Mouse (Mus musculus): ENCODE results near the gene Prune1. TPM values are rescaled to one million over a fixed set of nuclear protein-coding genes. Genes with fewer than 3 reads are reported as not detected.

Prune1 gene
- polyA plus RNA-seq, 1 experiment from 2014 or later, result 20.3 TPM

GRCm38 (mm10) chr3:95228148-95228893, 53.6 kb downstream of the Prune1 start, which contains the start of gene Cdc42se1:
Cdc42se1 (plus strand) TSS chr3:95228732.
- DNase-seq (ENCODE audit: low spot score), result peak; percentile 92
- Histone ChIP-seq H3K36me3 (ENCODE audit: insufficient read depth, low read length) (peaks cover 13% of the 10 kb centered on the region), H3K9me3 (replicated peaks; ENCODE audit: low read length) (no peaks in the 10 kb centered on the region), H3K27me3 (ENCODE audit: insufficient read depth, low read length) (no peaks in the 10 kb centered on the region), H3K9ac (ENCODE audit: low read depth, low read length) (peak within 1 kb of the TSS; percentile 96), H3K27ac (peak within 1 kb of the TSS; percentile 97), H3K4me2 (ENCODE audit: low read length) (peak within 1 kb of the TSS; percentile 93), H3K4me1 (replicated peaks; ENCODE audit: insufficient read depth, low read length) (peaks cover 22% of the 10 kb centered on the region), H3K4me3 (replicated peaks; ENCODE audit: low read depth, low read length) (peak within 1 kb of the TSS; percentile 98)
- under 1% methylated on average over 62 of the region's 64 CpGs for WGBS
- 0 out of 2 replicates have a peak, but pooled peaks have one; percentile 8 for TF ChIP-seq CTCF (IDR thresholded peaks at IDR 0.05; ENCODE audit: low read depth)
- peak; percentile 68 for ATAC-seq (replicated peaks; ENCODE audit: low FRiP score, low read depth)

DNA sequence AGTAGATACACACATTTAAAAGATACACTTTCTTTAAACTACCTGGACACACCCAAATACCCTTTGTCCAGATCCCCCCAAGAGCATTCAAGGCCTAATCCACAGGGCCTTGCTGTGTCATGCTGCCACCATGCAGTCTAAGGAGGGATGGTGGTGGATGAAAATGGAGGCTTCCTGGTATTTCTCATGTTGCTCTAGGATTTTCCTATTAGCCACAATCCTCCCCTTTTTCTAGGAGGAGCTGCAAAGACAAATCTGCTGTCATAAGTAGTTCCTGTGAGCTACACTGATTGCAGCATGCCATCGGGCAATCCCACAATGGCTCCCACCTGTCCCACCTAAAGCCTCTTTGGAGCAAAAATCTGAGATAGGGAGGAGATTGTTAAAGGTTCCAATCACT, 54.7 kb downstream of the Prune1 start:
- H3K4me3 ChIP-seq (replicated peaks; ENCODE audit: low read depth, low read length), result peak overlapping the region; percentile 98
- WGBS, result 0% methylated on average over 1 of the region's 1 CpGs
- H3K27me3 ChIP-seq (ENCODE audit: insufficient read depth, low read length), result no peaks in the 10 kb centered on the region
- peak overlapping the region; percentile 93 for H3K4me2 ChIP-seq (ENCODE audit: low read length)
- H3K36me3 ChIP-seq (ENCODE audit: insufficient read depth, low read length), result peaks cover 12% of the 10 kb centered on the region; the same call in 1 of the 2 replicates
- peak overlapping the region; percentile 97; the same call in 1 of the 2 replicates for H3K27ac ChIP-seq
- H3K9me3 ChIP-seq (replicated peaks; ENCODE audit: low read length), result no peaks in the 10 kb centered on the region
- TF ChIP-seq CTCF (IDR thresholded peaks at IDR 0.05; ENCODE audit: low read depth), result no peak
- 0 out of 2 replicates have a peak overlapping the region, but pooled peaks have one; percentile 23 for H3K9ac ChIP-seq (ENCODE audit: low read depth, low read length)
- DNase-seq (ENCODE audit: low spot score), result no peak
- peaks cover 22% of the 10 kb centered on the region for H3K4me1 ChIP-seq (replicated peaks; ENCODE audit: insufficient read depth, low read length)
- no peak for ATAC-seq (replicated peaks; ENCODE audit: low FRiP score, low read depth)

DNA sequence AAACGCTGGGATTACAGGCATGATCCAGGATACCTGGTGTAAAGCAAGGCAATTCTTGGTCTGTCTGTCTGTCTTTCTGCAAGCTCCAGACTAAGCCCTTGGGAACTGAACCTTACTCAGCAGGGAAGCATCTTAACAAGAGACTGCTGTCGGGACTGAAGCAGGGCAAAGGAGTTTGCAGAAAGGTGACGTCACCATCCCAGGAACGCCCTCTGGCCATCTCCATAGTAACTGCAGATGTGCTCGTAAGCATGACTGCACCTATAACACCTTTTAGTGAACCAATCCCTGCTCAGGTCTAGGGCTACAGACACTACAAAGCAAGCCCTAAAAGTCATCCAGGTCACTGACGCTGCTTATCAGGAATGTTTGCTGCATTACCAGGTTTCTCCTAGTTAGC, 57.6 kb downstream of the Prune1 start:
- H3K9ac ChIP-seq (ENCODE audit: low read depth, low read length), result no peak overlapping the region
- peaks cover 10% of the 10 kb centered on the region for H3K36me3 ChIP-seq (ENCODE audit: insufficient read depth, low read length)
- peaks cover 6% of the 10 kb centered on the region; the same call in 1 of the 2 replicates for H3K4me1 ChIP-seq (replicated peaks; ENCODE audit: insufficient read depth, low read length)
- no peak overlapping the region for H3K4me2 ChIP-seq (ENCODE audit: low read length)
- ATAC-seq (replicated peaks; ENCODE audit: low FRiP score, low read depth), result no peak
- no peak overlapping the region for H3K4me3 ChIP-seq (replicated peaks; ENCODE audit: low read depth, low read length)
- peak; percentile 49 for DNase-seq (ENCODE audit: low spot score)
- TF ChIP-seq CTCF (IDR thresholded peaks at IDR 0.05; ENCODE audit: low read depth), result no peak
- H3K27ac ChIP-seq, result no peak overlapping the region
- no peaks in the 10 kb centered on the region for H3K9me3 ChIP-seq (replicated peaks; ENCODE audit: low read length)
- WGBS, result 37% methylated on average over 6 of the region's 6 CpGs
- no peaks in the 10 kb centered on the region for H3K27me3 ChIP-seq (ENCODE audit: insufficient read depth, low read length)

DNA sequence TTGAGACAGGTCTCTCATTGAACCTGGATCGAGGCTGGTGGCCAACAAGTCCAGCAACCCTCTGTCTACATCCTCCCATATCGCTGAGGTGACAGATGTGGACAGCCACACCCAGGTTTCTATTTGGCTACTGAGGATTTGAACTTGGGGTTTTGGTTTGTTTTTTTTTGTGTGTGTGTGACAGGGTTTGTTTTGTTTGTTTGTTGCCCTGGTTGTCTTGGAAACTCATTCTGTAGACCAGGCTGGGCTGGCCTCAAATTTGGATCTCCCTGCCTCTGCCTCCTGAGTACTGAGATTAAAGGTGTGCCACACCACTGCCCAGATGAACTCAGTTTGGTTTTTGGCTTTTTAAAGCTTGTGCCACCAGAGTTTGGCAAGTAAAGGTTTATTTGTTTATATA, 58.8 kb downstream of the Prune1 start:
- H3K9me3 ChIP-seq (replicated peaks; ENCODE audit: low read length), result no peaks in the 10 kb centered on the region
- peaks cover 8% of the 10 kb centered on the region; the same call in 1 of the 2 replicates for H3K4me1 ChIP-seq (replicated peaks; ENCODE audit: insufficient read depth, low read length)
- no peaks in the 10 kb centered on the region for H3K27me3 ChIP-seq (ENCODE audit: insufficient read depth, low read length)
- ATAC-seq (replicated peaks; ENCODE audit: low FRiP score, low read depth), result no peak
- no peak overlapping the region for H3K4me2 ChIP-seq (ENCODE audit: low read length)
- DNase-seq (ENCODE audit: low spot score), result no peak
- 94% methylated on average over 2 of the region's 2 CpGs for WGBS
- TF ChIP-seq CTCF (IDR thresholded peaks at IDR 0.05; ENCODE audit: low read depth), result no peak
- H3K9ac ChIP-seq (ENCODE audit: low read depth, low read length), result no peak overlapping the region
- H3K36me3 ChIP-seq (ENCODE audit: insufficient read depth, low read length), result peaks cover 10% of the 10 kb centered on the region
- H3K4me3 ChIP-seq (replicated peaks; ENCODE audit: low read depth, low read length), result no peak overlapping the region
- no peak overlapping the region for H3K27ac ChIP-seq

DNA sequence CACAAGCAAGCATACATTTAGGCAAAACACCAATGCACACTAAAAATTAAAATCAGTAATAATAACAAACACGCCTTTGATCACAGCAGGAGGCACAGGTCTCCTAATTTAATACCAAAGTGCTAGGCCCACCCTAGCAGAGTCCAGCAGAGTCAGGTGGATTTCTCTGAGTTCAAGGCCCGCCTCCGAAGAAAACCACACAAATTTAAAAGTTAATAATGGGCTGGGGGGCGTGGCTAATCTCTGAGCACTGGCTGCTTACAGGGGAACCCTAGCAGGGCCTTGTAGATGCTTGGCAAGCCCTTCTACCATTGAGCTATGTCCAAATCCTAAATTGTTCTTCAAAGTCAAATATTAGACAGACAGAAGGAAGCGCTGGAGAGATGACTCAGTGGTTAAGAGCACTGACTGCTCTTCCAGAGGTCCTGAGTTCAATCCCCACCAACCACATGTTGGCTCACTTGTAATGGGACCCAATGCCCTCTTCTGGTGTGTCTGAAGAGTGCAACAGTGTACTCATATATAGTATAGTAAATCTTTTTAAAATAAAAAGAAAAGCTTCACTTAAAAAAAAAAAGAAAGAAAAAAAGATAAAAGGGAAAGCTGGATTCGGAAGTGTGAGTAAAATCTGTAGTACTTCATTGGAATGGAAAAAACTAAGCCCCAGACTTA, 63.3 kb downstream of the Prune1 start:
- H3K9me3 ChIP-seq (replicated peaks; ENCODE audit: low read length), result no peaks in the 10 kb centered on the region
- peak overlapping the region; percentile 86 for H3K4me3 ChIP-seq (replicated peaks; ENCODE audit: low read depth, low read length)
- 81% methylated on average over 6 of the region's 6 CpGs for WGBS
- no peak for DNase-seq (ENCODE audit: low spot score)
- peak overlapping the region; percentile 69 for H3K4me2 ChIP-seq (ENCODE audit: low read length)
- H3K4me1 ChIP-seq (replicated peaks; ENCODE audit: insufficient read depth, low read length), result 0 out of 2 replicates have a peak, but pooled peaks cover 4% of the 10 kb centered on the region
- no peaks in the 10 kb centered on the region for H3K27me3 ChIP-seq (ENCODE audit: insufficient read depth, low read length)
- no peak for TF ChIP-seq CTCF (IDR thresholded peaks at IDR 0.05; ENCODE audit: low read depth)
- no peak for ATAC-seq (replicated peaks; ENCODE audit: low FRiP score, low read depth)
- H3K27ac ChIP-seq, result peak overlapping the region; percentile 99
- peak overlapping the region; percentile 97; the same call in 1 of the 2 replicates for H3K9ac ChIP-seq (ENCODE audit: low read depth, low read length)
- H3K36me3 ChIP-seq (ENCODE audit: insufficient read depth, low read length), result peaks cover 15% of the 10 kb centered on the region

Data from kidney, postnatal 0 days (tissue).